Mouse (Mus musculus) effector memory CD4-positive, alpha-beta T cell, adult 7 months (primary cell): ENCODE data around the gene Chchd3. TPM values are rescaled to one million over a fixed set of nuclear protein-coding genes. Genes with fewer than 3 reads are reported as not detected.

ENCODE experiments used
- polyA plus RNA-seq: library from polyadenylated mRNA; unstranded; fragments of 100-300 nt; shearing (Covaris generic); gene quantifications from one replicate; pipeline ENCODE4 v1.2.1, GENCODE M21; 2017

Gene Chchd3
- 87.0 TPM for polyA plus RNA-seq

GRCm38 (mm10) chr6:33059735-33060576 lies at the start of gene Chchd3:
Gene Chchd3, minus strand, starts transcription at chr6:33060260.

Other genes with a start within 250 kb of the Chchd3 start
- 66.6 TPM for gene Exoc4, start 188.8 kb upstream of the Chchd3 start, polyA plus RNA-seq